Comparison of ENCODE assay signal across 9 mouse cellular contexts in the genomic region with DNA sequence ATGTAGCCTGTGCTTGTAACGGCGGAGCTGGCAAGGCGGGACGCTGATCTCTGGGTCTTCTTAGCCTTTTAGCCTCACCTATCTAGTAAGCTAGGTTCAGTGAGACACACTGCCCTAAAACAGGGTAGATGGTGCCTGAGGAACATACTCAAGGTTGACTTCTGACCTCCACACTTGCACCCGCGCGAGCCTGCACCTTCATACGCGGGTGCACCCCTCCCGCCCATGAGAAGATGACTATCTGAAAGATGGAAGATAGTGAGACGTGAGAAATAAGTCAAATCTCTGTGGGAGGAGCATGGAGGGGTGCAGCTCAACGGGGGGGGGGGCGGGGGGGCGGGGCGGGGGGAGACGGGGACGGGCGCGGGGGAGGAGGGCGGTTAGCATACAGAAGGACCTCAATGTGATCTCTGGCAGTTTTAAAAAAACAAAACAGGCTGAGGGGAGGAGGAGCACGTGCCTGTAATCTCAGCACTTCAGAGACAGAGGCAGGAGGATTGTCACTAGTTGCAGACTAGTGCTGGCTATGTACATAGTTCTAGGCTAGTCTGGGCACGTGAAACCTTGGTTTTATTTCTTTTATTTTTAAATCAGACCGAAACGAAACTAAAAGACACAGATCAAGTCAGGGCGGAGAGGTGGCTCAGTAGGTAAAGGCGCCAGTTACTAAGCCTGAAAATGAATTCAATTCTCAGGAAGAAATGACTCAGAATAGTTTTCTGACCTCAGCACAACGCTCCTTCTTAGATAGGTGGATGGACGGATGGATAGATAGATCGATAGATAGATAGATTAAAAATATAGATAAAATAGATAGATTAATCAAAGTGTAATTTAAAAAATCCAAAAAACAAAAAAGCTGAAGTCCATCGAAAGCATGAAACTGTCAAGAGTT. TPM values are rescaled to one million over a fixed set of nuclear protein-coding genes. Genes with fewer than 3 reads are reported as not detected.
DNase-seq lines count a peak whose midpoint lies in the region; ATAC-seq and TF ChIP-seq lines count a peak whose summit lies in the region.
"Had no signal": no experiment of that assay in that cellular context is flagged by ENCODE, and none has a peak within 500 bp of the region (broad histone marks: within the 10 kb centered on the region; RNA-seq: fewer than 3 reads in every experiment).

No protein-coding gene starts in this region.

- H3K4me1 ChIP-seq in embryonic fibroblast, embryonic 13.5 days (ENCODE audit: control insufficient read depth, insufficient read depth, low read length) = no peaks in the 10 kb centered on the region; the same call in 1 of the 2 replicates
- H3K4me1 ChIP-seq in limb, embryonic 14.5 days (ENCODE audit: control insufficient read depth, insufficient read depth, low read length) = peaks cover 15% of the 10 kb centered on the region

- 43% methylated on average over 26 of the region's 30 CpGs for WGBS in limb, embryonic 14.5 days

- peak overlapping the region; percentile 59 for H3K4me2 ChIP-seq in limb, embryonic 14.5 days (replicated peaks; ENCODE audit: low read depth, low read length, severe bottlenecking)

- TF ChIP-seq POLR2A in embryonic fibroblast, embryonic 13.5 days (IDR thresholded peaks at IDR 0.05; ENCODE audit: low read depth, low read length) = no peak
- no peak for TF ChIP-seq POLR2A in limb, embryonic 14.5 days (IDR thresholded peaks at IDR 0.05; ENCODE audit: borderline replicate concordance, extremely low read depth, insufficient read depth, insufficient read length)

- peak; percentile 13 for DNase-seq in embryo, embryonic 9.5 days (ENCODE audit: extremely low spot score)
- DNase-seq in embryo, embryonic 10 days (ENCODE audit: low spot score) = no peak
- DNase-seq in B cell, adult 2 months = peak; percentile 53 to 57
- DNase-seq in limb, embryonic 14.5 days (ENCODE audit: low spot score) = no peak
- no peak for DNase-seq in urinary bladder, postnatal 36 days (ENCODE audit: low spot score in 2 of 2)
- DNase-seq in kidney, adult 11 months = no peak

- H3K27me3 ChIP-seq in limb, embryonic 14.5 days (ENCODE audit: control insufficient read depth, insufficient read depth, low read length) = no peaks in the 10 kb centered on the region
- H3K27me3 ChIP-seq: Patski had no signal

- no peak for TF ChIP-seq CTCF in embryonic fibroblast, embryonic 13.5 days (IDR thresholded peaks at IDR 0.05; ENCODE audit: borderline replicate concordance, insufficient read depth, low read length)

- peak overlapping the region; percentile 29 for H3K4me3 ChIP-seq in embryonic fibroblast, embryonic 13.5 days (ENCODE audit: insufficient read depth, low read length)
- peak overlapping the region; percentile 81 for H3K4me3 ChIP-seq in limb, embryonic 14.5 days (replicated peaks; ENCODE audit: low read length)

- H3K36me3 ChIP-seq in limb, embryonic 14.5 days (ENCODE audit: control insufficient read depth, insufficient read depth, low read length) = peaks cover 4% of the 10 kb centered on the region

- no peak overlapping the region; the same call in 1 of the 2 replicates for H3K9ac ChIP-seq in limb, embryonic 14.5 days (ENCODE audit: low read depth, low read length, severe bottlenecking)

- no peak for ATAC-seq in limb, embryonic 14.5 days (ENCODE audit: low FRiP score, low read depth)
- ATAC-seq in neutrophil, adult 5-6 weeks (ENCODE audit: extremely low read depth, insufficient number of reproducible peaks, low FRiP score, poor library complexity, severe bottlenecking) = peak; percentile 4; the same call in 1 of the 2 replicates

- H3K27ac ChIP-seq in embryonic fibroblast, embryonic 13.5 days (ENCODE audit: insufficient read depth, low read length) = no peak overlapping the region
- H3K27ac ChIP-seq in limb, embryonic 14.5 days (replicated peaks; ENCODE audit: low read depth, low read length) = no peak overlapping the region

- no peaks in the 10 kb centered on the region for H3K9me3 ChIP-seq in limb, embryonic 14.5 days (ENCODE audit: control insufficient read depth, low read length)

RNA-seq across cellular contexts. Expression of gene Cmtm6, which starts 0.8 kb away (rescaled TPM):
- polyA plus RNA-seq in embryonic fibroblast, embryonic 13.5 days (2011; ENCODE audit: insufficient read length, low read depth, missing spikeins) = 17.6 and 17.8 TPM in 2 replicates
- 21.9 and 23.4 TPM in 2 replicates for polyA plus RNA-seq in limb, embryonic 14.5 days (2012; rRNA removed)
- 40.5 and 41.0 TPM in 2 replicates for polyA plus RNA-seq in limb, embryonic 14.5 days (2014; fragmentation: Nextera tagmentation; extraction: Ambion mirVana)
- 301 and 316 TPM in 2 replicates for total RNA-seq in neutrophil, adult 5-6 weeks (2017)

RNA-seq across cellular contexts. Expression of gene Dync1li1, which starts 41.6 kb away (rescaled TPM):
- polyA plus RNA-seq in embryonic fibroblast, embryonic 13.5 days (2011; ENCODE audit: insufficient read length, low read depth, missing spikeins) = 58.0 and 58.5 TPM in 2 replicates
- polyA plus RNA-seq in limb, embryonic 14.5 days (2012; rRNA removed) = 30.9 and 39.5 TPM in 2 replicates
- polyA plus RNA-seq in limb, embryonic 14.5 days (2014; fragmentation: Nextera tagmentation; extraction: Ambion mirVana) = 34.5 and 39.6 TPM in 2 replicates
- total RNA-seq in neutrophil, adult 5-6 weeks (2017) = 68.3 and 74.4 TPM in 2 replicates

RNA-seq across cellular contexts. Expression of gene Cmtm7, which starts 51.5 kb away (rescaled TPM):
- polyA plus RNA-seq in embryonic fibroblast, embryonic 13.5 days (2011; ENCODE audit: insufficient read length, low read depth, missing spikeins) = 95.8 and 105 TPM in 2 replicates
- polyA plus RNA-seq in limb, embryonic 14.5 days (2012; rRNA removed) = 118 and 165 TPM in 2 replicates
- 126 and 127 TPM in 2 replicates for polyA plus RNA-seq in limb, embryonic 14.5 days (2014; fragmentation: Nextera tagmentation; extraction: Ambion mirVana)
- 130 and 159 TPM in 2 replicates for total RNA-seq in neutrophil, adult 5-6 weeks (2017)

Comparison
In these comparisons a context has a peak if more than half of its experiments do, and no peak if none do; other contexts are left out.
1. DNase-seq: peak in embryo, embryonic 9.5 days (single experiment) and B cell, adult 2 months (2 of 2); none in embryo, embryonic 10 days (single experiment), limb, embryonic 14.5 days (single experiment), urinary bladder, postnatal 36 days (0 of 2) and kidney, adult 11 months (single experiment).